In genomic region chr13:44206042-44206441, GRCm38 (mm10) we compare ENCODE assay signal across 11 mouse cellular contexts.
A peak's percentile ranks its signal among the peaks of the same experiment; 100 is the strongest.
DNase-seq lines count a peak whose midpoint lies in the region; ATAC-seq and TF ChIP-seq lines count a peak whose summit lies in the region.
"Had no signal": no experiment of that assay in that cellular context is flagged by ENCODE, and none has a peak within 500 bp of the region (broad histone marks: within the 10 kb centered on the region; RNA-seq: fewer than 3 reads in every experiment).

No protein-coding gene starts in this region.

- H3K9ac ChIP-seq in heart, embryonic 13.5 days = no peak overlapping the region
- H3K9ac ChIP-seq in liver, postnatal 0 days (replicated peaks) = no peak overlapping the region
- H3K9ac ChIP-seq: embryonic facial prominence, embryonic 13.5 days had no signal

- peaks cover 8% of the 10 kb centered on the region; the same call in 1 of the 2 replicates for H3K27me3 ChIP-seq in heart, embryonic 13.5 days (replicated peaks)
- peaks cover 44% of the 10 kb centered on the region for H3K27me3 ChIP-seq in embryonic facial prominence, embryonic 10.5 days (replicated peaks; ENCODE audit: low read depth, poor library complexity, severe bottlenecking)
- no peaks in the 10 kb centered on the region for H3K27me3 ChIP-seq in liver, postnatal 0 days (ENCODE audit: insufficient read depth, low read length)

- no peak overlapping the region for H3K4me2 ChIP-seq in heart, embryonic 13.5 days
- no peak overlapping the region for H3K4me2 ChIP-seq in liver, postnatal 0 days (ENCODE audit: low read depth, low read length)
- H3K4me2 ChIP-seq: embryonic facial prominence, embryonic 13.5 days had no signal

- peak; percentile 51 for TF ChIP-seq EP300 in liver, postnatal 0 days (IDR thresholded peaks at IDR 0.05; ENCODE audit: low read depth)

- H3K4me1 ChIP-seq in heart, embryonic 13.5 days = peaks cover 31% of the 10 kb centered on the region
- peaks cover 35% of the 10 kb centered on the region for H3K4me1 ChIP-seq in embryonic facial prominence, embryonic 10.5 days
- no peaks in the 10 kb centered on the region for H3K4me1 ChIP-seq in liver, postnatal 0 days (ENCODE audit: insufficient read depth)

- DNase-seq in heart, postnatal 36 days = no peak
- peak; percentile 91 for DNase-seq in MEL-GATA-1-ER (ENCODE audit: extremely low read depth, low read depth)
- DNase-seq in embryonic facial prominence, embryonic 10.5 days (ENCODE audit: low spot score) = no peak
- DNase-seq in liver, postnatal 0 days = no peak
- no peak for DNase-seq in right cerebral cortex, postnatal 4 days
- DNase-seq in embryo, embryonic 11 days = no peak
- DNase-seq: adrenal gland, postnatal 14 days; cerebellum, postnatal 25 days had no signal

- peak; percentile 74 for ATAC-seq in heart, embryonic 13.5 days (ENCODE audit: extremely low read depth, insufficient number of reproducible peaks, low FRiP score, low TSS enrichment)
- ATAC-seq in liver, postnatal 0 days = no peak

- intact Hi-C loops in heart, postnatal 36 days (cut with DNase I) = no loop called here

- 64% methylated on average over 4 of the region's 4 CpGs for WGBS in heart, embryonic 13.5 days
- 60% methylated on average over 4 of the region's 4 CpGs for WGBS in embryonic facial prominence, embryonic 10.5 days
- WGBS in liver, postnatal 0 days (ENCODE audit: insufficient replicate concordance) = 47% methylated on average over 4 of the region's 4 CpGs

- no peaks in the 10 kb centered on the region for H3K9me3 ChIP-seq in heart, embryonic 13.5 days
- no peaks in the 10 kb centered on the region for H3K9me3 ChIP-seq in embryonic facial prominence, embryonic 10.5 days
- no peaks in the 10 kb centered on the region for H3K9me3 ChIP-seq in liver, postnatal 0 days (ENCODE audit: low read length)
- H3K9me3 ChIP-seq: embryonic facial prominence, embryonic 13.5 days had no signal

- TF ChIP-seq CTCF in liver, postnatal 0 days (IDR thresholded peaks at IDR 0.05; ENCODE audit: low read depth) = no peak

- no peaks in the 10 kb centered on the region for H3K36me3 ChIP-seq in heart, embryonic 13.5 days
- H3K36me3 ChIP-seq in embryonic facial prominence, embryonic 10.5 days (replicated peaks) = no peaks in the 10 kb centered on the region
- H3K36me3 ChIP-seq in liver, postnatal 0 days (replicated peaks; ENCODE audit: insufficient read depth, low read length) = no peaks in the 10 kb centered on the region
- H3K36me3 ChIP-seq: embryonic facial prominence, embryonic 13.5 days had no signal

- H3K27ac ChIP-seq in heart, embryonic 13.5 days (replicated peaks) = no peak overlapping the region; the same call in 1 of the 2 replicates
- peak overlapping the region; percentile 59 for H3K27ac ChIP-seq in embryonic facial prominence, embryonic 10.5 days (replicated peaks)
- no peak overlapping the region for H3K27ac ChIP-seq in liver, postnatal 0 days (ENCODE audit: low read depth)
- H3K27ac ChIP-seq: embryonic facial prominence, embryonic 13.5 days had no signal

- H3K4me3 ChIP-seq in heart, embryonic 13.5 days = no peak overlapping the region
- no peak overlapping the region for H3K4me3 ChIP-seq in embryonic facial prominence, embryonic 10.5 days
- H3K4me3 ChIP-seq in liver, postnatal 0 days (ENCODE audit: low read depth, low read length) = no peak overlapping the region
- H3K4me3 ChIP-seq: embryonic facial prominence, embryonic 13.5 days; myocyte had no signal
